Mouse (Mus musculus) neutrophil, adult 83 days (primary cell): Measurements from ENCODE around the gene Apip. TPM values are rescaled to one million over a fixed set of nuclear protein-coding genes. Genes with fewer than 3 reads are reported as not detected.

ENCODE experiments used
- total RNA-seq, 2 experiments: library from RNA; stranded (reverse); gene quantifications; one replicate each; pipeline ENCODE4 v1.2.4; 2023

Apip gene
- total RNA-seq = 10 to 100 TPM in 1 of 2 experiments, 1 to 10 TPM in 1; 8.9 to 19.0 TPM

DNA sequence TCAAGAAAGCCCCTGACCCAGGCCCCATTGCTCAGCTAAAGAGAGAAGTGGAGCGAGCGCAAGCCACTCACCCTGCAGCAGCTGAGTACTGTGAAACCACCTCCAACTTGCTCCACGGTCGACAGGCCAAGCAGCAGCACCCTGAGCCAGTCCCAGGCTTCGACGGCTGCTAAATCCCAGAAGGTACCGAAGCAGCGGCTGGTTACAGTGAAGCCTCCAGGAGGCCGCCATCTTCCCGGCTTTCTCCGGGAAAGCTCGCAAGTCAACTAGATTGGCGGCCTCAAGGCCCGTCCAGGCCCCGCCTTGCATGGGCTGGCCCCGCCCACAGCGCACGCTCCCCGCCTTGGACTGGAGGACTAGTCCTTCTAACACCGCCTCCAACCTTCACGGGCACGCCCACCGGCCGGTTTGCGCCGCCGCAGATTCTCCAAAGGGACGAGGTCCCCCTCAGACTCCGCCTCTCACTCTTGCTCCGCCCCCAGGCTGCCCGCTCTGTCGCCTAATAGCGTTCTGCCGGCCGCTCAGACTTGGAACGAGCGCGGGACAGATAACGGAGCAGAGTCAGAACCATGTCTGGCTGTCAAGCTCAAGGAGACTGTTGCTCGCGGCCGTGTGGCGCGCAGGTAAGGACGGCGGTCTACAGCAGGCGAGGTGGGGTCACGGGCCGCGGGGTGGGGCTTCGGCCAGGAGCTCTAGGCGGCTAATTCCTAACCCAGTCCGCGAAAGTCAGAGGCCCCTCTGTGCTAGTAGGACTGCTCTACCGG, at the start of gene Apip, which contains the start of gene Pdhx:
TSS of gene Apip (plus strand) at position 457 of the 764 bp plus-strand sequence.
TSS of gene Pdhx (minus strand) at position 295 of the 764 bp plus-strand sequence.

Other genes with a start within 250 kb of the Apip start
- 100 to 1,000 TPM; 433 to 490 TPM for gene Cd44, start 172.0 kb upstream of the Apip start, total RNA-seq
- 10 to 100 TPM in 1 of 2 experiments, 1 to 10 TPM in 1; 8.9 to 10.7 TPM for gene Pdhx, start 162 bp upstream of the Apip start, total RNA-seq
- gene Ehf, start 229.6 kb downstream of the Apip start, total RNA-seq = under 1 TPM in 1 of 2 experiments, not detected in 1; 0.61 TPM